Mouse (Mus musculus) naive thymus-derived CD4-positive, alpha-beta T cell, adult 2 months (primary cell): ENCODE results near the gene Thy1.

ENCODE experiments used
- DNase-seq: peaks from one replicate; pipeline ENCODE4 v3.0.0-alpha.2; 2011; ENCODE audit warnings: low read depth

The Thy1 gene

DNA sequence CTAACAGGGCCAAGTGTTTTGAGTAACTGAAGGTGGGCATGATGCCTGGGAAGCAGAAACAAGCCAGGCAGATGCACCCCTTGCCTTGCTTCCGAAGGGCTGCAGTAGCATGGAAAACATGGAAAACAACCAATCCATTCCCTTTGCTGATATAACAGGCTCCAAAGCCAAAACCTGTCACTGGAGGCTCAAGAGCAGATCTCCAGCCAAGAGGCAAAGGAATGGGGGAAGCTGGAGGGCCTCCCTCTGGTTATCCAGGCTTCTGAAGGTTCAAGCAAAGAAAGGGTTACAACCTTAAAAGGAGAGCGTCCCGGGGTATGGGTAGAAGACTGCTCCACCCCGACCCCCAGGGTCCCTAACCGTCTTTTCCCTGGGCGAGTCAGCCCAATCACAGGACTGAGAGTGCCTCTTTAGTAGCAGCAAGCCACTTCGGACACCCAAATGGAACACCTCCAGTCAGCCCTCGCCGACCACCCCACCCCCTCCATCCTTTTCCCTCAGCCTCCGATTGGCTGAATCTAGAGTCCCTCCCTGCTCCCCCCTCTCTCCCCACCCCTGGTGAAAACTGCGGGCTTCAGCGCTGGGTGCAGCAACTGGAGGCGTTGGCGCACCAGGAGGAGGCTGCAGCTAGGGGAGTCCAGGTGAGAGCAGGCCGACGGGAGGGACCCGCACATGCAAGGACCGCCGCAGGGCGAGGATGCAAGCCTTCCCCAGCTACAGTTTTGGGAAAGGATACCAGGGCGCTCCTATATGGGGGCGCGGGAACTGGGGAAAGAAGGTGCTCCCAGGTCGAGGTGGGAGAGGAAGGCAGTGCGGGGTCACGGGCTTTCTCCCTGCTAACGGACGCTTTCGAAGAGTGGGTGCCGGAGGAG lies at the start of gene Thy1:
Gene Thy1 (plus strand): TSS at position 549 of the 872 bp plus-strand sequence.
- peak; percentile 70 for DNase-seq

DNA sequence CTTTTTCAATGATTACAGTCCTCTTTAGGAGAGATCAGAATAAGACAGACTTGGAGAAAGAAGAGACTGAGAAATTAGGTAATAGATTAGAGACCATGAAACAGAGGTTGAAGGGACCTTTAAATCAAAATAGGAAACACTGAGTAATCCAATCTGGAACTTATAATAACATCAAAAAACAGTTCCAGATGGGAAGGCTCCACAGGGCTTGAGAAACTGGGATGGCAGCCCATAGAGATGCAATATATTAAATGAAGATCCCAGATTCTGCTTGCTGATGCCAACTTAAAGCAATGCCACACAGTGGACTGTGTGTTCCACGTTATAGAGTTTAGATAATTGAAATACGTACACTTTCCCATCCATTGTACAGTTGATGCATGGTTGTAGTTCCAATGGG lies 45.5 kb upstream of the Thy1 start:
- no peak for DNase-seq

DNA sequence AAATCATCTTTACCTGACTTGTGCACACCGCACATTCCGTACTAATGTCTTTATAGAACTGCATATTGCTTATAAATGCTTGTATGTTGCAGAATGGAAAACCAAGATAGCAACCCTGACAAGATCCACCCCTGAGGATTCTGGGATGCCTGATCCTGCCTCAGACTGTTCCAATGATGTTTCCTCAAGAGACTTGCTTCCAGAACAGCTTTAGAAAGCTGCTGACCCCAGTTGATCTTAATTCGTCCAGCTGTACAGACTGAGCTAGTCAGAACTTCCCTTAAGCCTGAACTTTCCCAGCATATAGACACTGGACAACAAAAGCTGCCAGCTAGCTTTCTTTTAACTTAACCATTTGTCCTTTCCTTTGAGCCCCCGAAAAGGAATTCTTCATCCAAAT lies 44.3 kb upstream of the Thy1 start:
- DNase-seq, result no peak

DNA sequence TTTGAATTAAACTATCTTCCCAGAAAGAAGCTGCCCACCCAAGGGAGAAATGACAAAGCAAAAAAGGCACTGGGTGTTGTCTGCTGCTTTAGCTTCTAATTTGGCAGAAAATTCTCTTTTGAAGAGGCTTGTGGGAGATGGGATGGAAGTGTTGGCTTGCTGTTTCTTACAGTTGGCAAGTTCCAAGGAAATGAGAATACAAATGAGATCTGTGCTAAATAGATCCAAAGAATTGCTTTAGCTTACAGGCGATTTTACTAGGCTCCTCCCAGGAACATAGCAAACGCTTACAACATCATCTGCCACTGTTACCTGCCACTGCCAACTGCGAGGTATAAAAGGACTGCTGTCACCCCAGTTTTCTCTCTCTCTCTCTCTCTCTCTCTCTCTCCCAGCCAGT lies 38.8 kb upstream of the Thy1 start:
- no peak for DNase-seq

DNA sequence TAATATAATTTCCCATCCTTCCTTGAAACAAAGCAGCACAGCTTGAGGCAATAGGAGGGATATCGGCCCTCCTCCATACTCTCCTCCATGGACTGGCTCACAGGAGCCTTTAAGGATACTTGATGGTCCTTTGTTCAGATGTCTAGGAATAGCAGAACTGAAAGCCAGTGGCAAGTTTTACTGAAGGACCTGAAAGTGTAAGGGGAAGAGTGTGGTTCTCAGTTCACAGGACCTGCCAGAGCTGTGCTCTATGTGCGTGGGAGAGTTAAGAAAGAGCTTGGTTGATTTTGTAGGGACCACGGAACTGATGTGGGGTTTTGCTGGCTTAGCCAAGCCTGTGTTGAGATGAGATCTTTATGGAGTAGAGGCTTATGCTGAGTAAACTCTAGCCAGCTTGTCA lies 37.9 kb upstream of the Thy1 start:
- no peak for DNase-seq

DNA sequence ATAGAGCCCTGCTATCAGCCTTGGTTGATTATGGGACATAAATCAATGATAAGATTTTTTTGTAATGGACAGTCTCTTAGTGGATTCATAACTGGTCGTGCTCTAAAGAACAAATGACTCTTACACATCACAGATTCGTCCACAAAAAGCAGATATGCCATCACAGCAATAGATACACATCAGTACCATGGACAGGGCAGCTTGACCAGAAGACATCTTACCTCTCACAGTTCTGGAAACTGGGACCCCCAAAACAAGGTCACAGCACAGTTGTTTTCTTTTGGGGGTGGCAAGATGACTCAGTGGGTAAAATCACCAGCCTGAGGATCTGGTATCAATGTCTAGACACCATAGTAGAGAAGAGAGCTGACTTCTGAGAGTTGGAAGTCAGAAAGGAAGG lies 35.9 kb upstream of the Thy1 start:
- DNase-seq, result no peak

DNA sequence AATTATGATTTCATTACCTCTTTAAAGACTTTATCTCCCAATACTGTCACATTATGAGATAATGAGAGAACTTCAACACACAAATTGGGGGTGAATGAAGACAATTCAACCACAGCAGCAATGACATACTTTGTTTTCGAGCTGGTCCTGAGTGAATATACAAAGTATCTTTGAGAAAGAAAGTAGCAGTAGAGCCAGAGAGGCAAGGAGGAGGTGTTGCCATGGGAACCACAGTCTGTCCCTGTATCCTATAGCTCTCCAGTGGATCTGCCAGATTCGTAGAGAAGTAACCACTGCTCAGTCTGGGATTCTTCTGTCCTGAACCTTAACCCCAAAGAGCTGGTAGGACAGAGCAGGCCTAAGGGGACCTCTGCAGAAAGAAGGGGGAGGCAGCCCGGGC lies 35.2 kb upstream of the Thy1 start:
- no peak for DNase-seq

DNA sequence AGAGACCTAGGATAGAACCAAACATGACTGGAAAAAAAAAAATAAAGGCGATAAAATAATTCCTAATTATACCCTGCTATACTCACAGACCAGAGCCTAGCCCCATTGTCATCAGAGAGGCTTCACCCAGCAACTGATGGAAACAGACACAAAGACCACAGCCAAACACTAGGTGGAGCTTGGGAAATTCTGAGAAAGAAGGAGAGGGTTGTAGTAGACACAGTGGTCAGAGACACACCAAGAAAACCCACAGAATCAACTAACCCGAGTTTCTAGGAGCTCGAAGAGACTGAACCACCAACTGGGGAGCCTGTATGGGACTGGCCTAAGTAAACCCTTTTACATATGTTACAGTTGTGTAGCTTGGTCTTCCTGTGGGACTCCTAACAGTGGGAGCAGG lies 32.3 kb upstream of the Thy1 start:
- DNase-seq, result peak; percentile 56

DNA sequence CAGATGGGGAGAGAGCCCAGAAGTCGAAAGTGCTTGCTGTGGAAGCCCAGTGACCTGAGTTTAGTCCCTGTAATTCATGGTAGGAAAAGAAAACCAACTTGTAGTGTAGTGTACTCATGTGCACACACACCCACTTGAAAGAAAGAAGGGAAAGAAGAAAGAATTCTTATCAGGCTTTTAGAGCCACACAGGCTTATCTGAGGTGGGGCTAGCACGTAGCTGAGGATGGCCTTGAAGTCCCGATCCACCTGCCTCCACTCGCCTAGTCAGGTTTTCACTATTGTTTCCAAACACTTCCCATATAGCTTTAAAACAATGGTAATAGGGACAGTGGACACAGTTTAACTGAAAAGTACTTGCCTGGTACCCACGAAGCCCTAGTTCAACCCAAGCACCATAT lies 31.5 kb upstream of the Thy1 start:
- DNase-seq, result no peak

DNA sequence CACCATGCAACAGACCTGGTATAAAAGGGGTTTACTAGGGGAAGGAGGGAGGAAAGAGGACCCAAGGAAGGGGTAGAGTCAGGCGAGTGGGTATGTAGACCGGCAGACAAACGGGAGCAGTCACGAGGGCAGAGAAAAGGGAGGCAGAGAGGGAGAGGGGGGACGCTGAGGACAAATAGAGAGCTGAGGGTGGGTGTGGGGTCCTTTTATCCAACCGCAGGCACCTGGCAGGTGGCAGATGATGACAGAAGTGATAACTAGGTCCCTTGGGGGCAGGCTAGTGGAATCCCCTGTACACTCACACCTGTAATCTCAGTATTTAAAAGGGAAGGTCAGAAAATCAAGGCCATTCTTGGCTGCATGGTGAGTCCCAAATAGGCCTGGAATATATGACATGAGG lies 31.0 kb upstream of the Thy1 start:
- DNase-seq, result no peak

DNA sequence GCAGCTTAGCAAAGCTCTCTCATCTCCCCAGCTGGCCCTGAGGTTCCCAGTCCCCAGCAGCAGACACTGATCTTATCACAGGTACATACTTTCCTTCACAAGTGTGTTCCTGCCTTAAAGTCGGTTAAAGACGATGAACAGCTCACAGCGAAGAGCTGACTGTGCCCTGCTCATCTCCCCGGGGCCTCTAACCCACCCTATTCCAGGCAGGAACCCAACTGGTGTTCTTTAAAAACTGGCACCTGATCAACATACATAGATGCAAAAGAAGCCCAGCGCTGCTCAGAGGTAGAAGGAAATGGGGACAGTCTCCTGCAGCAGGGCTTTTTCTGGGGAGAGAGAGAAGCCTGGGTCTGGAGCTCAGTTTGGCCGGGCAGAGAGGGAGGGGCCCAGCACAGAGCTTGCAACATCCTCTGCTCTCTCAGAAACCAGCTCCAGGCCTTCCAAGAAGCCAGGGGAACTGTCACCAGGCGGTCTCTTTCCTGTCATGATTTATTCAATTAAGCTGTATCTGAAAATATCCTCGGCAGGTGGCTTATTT lies 30.4 kb upstream of the Thy1 start:
- peak; percentile 67 for DNase-seq

DNA sequence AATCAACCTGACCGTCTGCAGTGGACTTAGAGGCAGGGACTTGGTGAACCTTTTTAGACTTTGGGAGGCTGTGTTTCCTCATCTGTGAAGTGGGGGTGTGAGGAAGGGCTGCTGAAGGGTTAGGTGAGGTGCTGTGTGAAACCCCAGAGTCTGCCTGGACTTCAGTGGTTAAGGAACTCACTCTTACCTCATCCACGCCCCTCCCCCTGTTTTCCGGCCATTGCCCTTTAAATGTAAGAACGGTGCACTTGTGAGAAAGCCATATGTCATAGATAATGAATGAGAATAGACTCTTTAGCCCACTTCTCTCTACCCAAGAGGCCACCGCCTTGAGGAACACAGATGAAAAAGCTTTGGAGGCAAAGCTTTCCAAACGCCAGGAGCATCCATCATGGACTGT lies 29.4 kb upstream of the Thy1 start:
- DNase-seq, result no peak

DNA sequence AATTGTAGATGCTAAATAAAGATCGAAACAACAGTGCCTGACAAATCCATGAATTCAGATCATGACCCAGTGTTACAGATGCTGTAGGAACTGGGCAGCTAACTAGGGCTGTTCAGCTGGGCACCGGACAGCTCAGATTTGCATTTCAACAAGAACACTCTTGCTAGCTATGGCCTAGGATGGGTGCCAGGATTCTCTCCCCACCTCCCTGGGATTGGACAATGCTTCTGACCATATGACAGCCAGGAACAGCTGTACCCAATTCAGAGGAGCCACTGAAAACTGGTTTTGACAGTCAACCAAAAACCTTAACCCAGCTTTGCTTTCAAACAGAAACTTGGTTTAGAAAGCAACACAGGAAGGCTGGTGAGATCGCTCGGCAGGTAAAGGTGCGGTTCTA lies 26.9 kb upstream of the Thy1 start:
- DNase-seq, result no peak

DNA sequence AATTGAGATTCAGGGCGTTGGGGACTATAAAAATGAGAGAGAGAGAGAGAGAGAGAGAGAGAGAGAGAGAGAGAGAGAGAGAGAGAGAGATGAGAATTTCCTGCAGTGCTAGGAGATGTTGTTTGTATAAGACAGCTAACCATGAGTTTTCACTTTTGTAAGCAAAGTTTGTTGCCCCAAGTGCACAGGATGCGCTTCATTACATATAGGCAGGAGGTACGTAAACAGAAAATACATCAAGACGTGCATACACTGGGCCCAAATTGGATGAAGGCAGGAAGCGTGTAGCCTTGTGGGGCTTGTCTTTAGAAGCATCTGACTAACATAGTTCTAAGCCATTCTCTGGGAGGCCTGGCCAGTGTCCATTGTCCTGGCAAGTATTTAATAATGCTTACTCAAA lies 25.3 kb upstream of the Thy1 start:
- DNase-seq, result peak; percentile 77

DNA sequence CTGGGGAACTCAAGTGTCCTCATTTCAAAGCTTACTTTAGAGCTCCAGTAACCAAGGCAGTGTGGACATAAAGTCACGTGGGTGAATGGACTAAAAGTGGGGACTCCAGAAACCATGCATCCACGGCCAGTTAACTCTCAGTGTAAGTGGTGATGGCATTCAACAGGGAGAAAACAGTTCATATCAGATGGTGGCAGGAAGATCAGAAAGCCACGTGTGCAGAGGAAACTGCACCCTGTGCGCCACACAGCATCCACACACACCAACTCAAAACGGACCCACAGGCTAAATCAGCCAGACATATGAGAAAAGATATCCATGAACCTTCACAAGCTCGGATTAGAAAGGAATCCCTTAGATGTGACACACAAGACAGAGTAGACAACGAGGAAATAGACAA lies 23.2 kb upstream of the Thy1 start:
- peak; percentile 71 for DNase-seq

DNA sequence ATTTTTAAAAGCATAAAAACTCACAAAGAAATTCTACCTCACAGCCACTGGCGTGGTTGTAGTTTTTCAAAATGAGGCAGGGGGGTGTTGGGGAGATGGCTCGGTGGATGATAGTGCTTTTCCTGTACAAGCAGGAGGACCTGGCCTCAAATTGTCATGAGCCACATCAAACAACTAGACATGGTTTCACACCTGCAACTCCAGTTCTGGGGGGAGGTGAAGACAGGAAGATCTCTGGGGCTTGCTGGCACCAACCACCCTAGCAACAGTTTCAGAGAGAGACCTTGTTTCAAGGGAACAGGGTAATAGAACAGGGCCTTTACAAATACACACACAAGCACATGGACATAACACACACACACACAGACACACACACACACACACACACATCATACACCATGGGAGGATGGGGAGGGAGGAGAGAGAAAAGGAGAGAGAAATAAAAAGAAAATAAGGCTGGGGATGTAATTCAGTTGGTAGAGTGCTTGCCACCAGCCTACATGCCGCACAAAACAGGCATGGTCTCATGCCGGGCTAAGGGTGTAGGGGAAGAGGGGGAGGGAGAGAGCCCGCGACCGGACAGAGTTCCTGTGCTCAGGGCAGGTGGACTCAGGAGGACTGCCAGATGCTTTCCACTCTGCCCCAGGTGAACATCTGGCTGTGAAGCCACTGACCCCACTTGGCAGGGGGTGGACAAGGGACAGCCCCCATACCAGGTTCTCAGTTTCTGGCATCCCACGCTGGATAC lies 20.9 kb upstream of the Thy1 start:
- peak; percentile 83 for DNase-seq

DNA sequence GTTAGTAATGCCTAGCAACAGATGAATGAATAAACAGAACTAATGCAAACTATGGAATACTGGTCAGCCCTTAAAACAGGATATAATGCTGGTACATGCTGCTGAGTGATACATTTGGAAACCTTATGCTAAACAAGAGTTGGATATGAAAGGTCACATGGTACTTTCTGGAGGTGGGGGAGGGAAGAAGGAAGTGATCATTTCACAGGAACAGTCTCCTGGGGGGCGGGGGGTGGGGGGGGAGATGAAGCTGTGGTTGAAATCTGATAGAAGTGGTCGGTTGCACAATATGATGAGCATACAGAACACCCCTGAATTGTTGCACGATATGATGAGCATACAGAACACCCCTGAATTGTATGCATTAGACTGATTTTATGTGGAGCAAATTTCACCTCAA lies 19.1 kb upstream of the Thy1 start:
- peak; percentile 45 for DNase-seq

DNA sequence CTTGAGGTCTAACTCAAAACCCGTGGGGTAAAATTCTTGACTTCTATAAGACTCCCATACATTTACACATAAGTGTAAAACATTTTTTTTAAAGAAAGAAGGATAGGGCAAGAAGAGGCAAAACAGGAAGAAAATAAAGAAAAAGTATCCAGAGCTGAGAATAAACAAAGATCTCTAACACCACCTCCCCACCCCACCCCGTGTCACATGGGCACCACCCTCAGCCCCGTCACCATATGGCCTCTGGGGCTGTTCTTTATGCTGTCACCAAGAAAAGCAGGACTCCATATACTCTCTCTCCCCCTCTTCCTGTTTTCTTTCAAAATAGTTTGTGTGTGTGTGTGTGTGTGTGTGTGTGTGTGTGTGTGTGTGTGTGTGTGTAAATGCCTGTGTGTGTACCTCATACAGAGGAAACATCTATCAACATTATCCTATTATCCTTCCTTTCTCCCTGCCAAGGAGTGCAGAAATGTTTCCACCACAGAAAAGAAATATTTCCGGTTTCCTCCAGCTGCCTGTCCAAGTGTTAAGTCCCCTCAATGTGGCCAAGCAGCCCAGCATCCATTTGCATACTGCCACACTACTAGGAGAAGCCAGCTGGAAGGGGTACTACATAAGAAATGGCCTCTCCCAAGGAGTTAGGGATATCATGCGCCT lies 13.5 kb upstream of the Thy1 start:
- peak; percentile 71 for DNase-seq

DNA sequence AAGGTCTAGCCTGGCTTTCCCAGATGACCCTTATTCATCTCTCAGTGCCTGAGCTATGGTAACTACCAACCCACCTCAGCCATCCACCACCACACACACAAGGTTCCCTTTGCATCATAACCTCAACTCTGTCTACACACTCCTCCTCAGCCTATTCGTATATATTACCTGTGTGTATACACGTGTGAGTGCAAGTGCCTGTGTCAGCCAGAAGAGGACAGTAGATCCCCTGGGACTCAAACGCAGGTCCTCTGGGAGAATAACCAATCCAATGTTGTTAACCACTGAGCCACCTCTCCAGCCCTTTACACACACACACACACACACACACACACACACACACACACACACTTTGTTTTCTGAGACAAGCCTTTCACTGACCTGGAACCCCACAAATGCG lies 12.5 kb upstream of the Thy1 start:
- DNase-seq, result peak; percentile 50

DNA sequence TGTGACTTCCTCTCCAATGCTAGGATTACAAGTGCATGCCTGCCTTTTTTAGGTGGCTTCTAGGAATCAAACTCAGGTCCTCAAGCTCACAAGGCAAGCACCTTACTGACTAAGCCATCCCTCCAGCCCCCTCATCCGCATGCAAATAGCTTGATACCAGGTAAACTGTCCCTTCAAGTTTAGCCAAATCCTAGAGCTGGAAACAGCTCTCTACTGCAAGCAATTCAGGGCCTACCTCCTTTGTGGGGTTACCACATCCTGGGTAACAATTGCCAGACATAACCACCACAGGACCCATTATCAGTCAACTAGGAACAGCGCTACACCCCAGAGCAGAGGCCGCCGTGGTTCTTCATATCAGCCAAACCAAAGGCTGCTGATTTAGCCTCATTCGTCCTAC lies 12.1 kb upstream of the Thy1 start:
- peak; percentile 85 for DNase-seq

DNA sequence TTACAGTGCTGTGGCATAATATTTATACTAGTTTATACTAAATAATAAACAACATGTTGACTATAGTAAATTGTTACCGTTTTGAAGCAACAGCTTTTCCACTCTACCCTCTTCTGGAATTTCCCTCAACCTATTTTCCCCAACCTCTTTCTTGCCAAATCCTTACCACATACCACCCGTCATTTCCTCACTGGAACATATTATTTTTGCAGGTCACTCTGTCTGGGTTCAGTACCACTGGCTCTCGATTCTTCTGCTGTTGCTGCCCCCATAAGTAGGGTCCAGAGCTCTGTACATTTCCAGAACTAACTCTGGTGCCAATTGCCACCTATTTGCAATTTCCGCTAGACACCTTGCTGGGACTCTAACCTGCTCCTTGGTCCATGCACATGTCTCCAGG lies 11.2 kb upstream of the Thy1 start:
- no peak for DNase-seq

DNA sequence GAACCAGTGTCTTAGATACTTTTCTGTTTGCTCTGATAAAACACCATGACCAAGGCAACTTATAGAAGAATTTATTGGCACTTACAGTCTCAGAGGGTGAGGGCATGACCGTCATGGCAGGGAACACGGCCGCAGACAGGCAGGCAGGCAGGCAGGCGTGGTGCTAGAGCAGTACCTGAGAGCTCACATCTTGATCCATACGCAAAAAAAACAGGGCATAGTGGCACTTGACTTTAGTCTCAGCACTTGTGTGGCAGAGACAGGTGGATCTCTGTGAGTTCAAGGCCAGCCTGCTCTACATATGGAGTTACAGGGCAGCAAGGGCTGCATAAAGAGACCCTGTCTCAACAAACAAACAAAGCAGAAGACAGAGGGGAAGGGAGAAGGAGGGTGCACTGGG lies 9.9 kb upstream of the Thy1 start:
- no peak for DNase-seq
